Mouse (Mus musculus) WW6 (cell line): ENCODE results near the gene Znrf4.

Experiments
- DNase-seq: peaks from one replicate; pipeline ENCODE4 v3.0.0-alpha.2; 2013; ENCODE audit warnings: low read depth, low spot score

The Znrf4 gene

DNA sequence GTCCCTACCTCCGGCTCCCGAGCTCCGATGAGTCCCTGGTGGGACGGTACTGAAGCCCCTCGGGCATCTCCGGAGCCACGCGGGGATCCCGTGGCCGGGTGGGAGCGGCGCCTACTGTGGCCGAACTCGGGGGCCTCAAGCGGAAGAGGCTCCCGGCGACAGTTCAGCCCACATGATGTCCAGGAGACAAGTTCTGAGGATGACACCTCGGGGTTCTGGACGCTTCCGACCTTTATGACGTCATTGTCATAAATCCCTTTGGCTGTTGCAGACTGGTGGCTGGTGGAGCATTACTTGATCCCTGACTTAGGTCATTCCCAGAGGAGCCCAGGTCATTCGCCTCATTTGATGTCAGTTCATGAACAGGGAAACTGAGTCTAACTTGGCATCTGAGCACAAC, at the start of gene Znrf4:
Znrf4 (minus strand) TSS at position 122 of the 400 bp plus-strand sequence.
- no peak for DNase-seq

DNA sequence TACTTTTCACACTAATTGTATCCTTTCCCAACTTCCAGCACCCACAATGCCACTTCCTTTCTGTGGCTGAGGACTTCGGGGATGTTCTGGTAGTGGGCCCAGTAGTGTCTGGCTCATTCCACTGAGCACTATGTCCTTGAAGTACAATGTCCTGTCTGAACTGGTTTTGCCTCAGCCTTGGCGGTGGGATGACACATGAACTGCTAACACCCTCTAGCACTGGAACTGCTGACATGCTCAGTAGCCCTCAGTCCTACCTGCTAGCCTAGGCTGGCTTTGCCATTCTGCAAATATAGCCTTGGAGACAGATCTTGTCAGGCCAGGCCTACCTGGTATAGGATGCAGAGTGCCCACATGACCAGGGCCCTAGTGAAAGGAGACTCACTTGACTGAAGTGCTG, 49.6 kb upstream of the Znrf4 start:
- DNase-seq, result no peak

DNA sequence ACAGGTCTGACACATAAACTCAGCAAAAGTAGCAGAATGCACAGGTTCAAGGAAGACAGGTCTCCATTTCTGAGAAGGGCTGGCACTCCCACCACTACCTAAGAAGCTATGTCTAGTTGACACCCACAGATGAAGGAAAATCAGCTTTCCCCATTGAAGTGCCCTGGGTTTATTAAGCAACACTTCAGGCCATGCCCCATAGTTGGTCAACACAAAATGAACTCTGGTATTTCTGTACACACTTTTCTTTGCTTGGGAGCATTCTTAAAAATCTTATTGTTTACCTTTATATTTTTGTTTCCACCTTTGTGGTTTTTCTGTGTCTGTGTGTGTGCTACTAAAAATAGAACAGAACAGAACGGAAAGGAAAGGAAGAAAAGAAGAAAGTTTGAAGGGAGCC, 47.9 kb upstream of the Znrf4 start:
- no peak for DNase-seq

DNA sequence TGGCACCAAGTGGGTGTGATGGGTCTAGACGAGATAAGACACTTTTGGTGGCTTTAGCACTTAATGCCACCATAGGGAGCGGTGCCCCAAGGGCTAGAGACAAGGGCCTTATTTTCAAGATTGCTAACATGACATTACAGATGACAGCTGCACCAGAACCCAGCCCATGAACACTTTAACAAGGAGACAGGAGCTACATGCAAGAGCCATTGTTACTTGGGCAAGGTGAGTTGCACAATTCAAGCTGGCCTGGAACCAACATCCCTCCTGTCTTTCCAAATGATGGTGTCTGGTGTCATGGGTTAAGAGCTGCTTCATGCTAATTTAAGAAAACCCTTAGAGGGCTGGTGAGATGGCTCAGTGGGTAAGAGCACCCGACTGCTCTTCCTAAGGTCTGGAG, 47.2 kb upstream of the Znrf4 start:
- no peak for DNase-seq

DNA sequence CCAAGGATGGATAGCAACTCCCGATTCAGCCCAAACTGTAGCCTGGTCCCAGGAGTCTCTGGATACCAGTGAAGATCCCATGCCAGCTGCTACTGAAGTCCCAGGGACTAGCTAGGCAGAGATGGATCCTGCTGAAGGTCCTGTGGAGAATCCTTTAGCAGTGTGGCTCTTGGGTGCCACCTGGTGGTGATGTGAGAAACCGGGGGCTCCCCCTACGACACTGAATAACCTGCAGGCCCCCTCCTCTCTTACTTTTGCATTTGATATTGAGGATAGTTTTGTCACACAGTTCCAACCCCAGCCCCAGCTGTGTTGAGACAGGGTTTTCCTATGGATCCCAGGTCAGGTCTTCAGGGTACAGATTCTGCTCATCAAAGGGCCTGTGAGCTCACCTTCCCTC, 46.2 kb upstream of the Znrf4 start:
- no peak for DNase-seq

DNA sequence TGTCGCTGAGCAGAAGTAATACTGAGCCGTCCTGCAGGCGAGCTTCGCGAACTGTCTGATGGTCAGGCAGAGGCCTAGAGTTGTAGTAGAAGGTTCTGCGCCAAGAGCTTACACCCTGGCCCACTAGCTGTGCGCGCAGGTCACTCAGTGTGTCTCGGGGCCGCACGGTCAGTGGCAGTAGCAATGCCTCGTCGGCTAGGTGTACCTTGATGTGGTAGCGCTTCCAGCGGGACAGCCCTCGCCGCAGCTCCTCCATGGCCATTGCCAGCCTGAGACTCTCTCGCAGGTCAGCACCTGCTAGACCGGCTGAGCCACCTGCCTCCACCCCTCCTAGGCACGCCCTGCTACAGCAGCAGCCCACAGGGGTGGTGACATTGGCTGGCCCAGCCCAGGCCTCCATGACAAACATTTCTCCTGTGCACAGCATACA, 41.9 kb upstream of the Znrf4 start, which contains the start of gene Gm20219:
Gm20219 (minus strand) TSS at position 266 of the 430 bp plus-strand sequence.
- DNase-seq, result no peak

DNA sequence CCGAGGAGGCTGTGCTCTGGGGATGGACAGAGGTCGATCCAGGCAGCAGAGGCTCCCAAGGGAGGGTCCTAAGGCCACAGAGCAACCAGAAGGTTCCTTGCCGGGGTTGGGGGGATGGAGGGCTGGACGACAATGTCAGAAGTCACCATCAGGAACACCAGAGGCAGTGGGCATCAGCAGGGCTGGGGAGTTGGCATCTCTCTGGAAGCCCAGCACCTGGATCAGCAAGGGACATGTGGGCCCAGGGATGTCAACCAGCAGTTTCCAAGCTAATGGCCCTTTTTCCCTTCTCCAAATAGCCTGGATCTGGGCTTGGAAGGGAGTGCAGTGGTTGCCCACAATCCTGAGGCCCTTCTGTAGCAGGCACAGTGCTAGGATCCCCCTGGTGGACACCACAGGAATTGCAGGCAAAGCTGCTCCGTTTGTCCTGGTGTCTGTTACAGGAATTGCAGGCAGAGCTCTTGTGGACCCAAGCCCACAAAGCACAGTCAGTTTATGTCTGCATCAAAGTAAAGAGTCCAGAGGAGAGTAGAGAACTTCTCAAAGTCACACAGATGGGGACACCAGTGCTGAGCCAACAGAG, 40.6 kb upstream of the Znrf4 start:
- DNase-seq, result peak; percentile 75

DNA sequence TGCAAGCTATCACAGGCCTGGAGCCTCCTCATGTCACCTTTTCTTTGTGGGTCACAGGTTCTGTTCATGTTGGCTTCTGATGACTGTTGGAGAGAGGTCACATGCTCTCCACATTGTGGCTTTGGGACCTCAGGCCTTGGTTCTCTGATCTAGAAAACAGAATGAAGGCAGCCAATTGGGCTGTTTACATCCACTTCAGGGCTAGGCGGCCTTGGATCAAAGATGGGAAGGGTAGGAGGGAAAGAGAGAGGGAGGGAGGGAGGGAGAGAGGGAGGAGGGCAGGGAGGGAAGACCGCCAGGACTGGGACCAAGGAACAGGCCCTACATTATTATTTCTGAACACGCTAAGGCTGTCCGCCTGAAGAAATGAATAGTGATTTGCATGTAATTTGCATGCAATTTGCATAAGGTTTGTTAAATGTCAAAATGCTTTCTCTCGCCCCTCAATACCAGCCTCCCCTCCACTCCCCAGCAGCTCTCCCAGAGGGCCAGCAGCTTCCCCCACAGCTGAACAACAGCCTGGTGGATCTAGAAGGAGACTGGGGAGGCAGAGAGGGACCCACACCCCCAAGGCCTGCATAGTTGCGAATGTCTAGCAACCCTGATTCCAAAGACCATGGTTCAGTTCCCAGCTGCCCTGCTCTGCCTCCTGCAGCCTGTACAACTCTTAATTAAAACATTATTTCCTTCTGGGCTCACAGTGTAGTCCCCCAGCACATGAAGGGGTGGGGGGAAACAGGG, 39.8 kb upstream of the Znrf4 start:
- no peak for DNase-seq

DNA sequence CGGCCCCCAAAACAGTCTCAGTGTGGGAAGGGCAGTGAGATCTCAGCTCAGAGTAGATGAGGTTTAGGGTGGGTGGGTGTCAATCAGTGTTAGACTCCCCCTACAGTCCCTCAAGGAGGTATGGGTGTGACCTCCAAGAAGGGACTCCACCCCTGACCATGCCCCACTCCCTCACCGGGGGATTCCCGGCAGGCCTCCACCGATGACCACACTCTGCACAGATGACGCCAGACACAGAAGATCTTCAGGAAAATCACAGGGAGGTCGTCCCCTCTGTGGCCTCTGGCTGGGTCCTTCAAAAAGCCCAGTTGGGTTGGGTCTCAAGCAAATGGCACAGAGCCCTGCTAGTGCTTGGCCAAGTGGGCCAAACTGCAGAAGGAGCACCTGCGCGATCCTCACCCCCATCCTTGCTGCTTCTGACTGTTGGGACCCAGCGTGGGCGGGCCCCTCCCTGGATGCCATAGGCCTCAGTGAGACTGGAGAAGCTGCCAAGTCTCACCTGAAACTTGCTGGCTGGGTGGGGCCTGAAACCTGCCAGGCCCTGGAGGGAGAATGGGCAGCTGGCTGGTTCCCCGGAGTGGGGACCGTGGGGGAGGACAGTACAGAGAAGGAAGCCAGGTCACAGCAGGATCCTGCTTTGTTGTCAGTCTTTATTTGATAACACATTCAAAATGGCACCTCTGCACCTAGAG, 38.7 kb upstream of the Znrf4 start:
- DNase-seq, result no peak

DNA sequence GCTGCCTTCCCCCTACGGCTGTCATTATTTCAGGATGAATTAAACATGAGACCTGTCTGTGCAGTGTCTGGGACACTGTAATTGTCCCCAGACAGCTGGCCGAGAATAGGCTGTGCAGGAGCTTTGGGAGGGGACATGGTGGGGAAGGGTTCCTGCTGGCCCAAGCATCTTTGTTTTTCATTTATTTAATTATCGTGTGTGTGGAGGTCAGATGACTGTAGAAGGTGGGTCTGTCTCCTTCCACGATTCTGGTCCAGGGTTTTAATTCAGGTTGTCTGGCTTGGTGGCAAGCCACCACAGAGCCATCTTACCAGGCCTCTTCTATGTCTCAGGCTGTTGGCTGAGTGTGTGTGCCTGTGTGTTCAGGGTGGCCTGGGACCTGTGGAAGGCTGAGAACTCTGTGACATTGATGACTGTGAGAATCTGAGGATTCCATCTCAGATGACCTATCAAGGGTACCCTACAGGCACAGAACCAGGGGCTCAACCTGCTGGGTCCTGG, 36.4 kb upstream of the Znrf4 start:
- DNase-seq, result no peak

DNA sequence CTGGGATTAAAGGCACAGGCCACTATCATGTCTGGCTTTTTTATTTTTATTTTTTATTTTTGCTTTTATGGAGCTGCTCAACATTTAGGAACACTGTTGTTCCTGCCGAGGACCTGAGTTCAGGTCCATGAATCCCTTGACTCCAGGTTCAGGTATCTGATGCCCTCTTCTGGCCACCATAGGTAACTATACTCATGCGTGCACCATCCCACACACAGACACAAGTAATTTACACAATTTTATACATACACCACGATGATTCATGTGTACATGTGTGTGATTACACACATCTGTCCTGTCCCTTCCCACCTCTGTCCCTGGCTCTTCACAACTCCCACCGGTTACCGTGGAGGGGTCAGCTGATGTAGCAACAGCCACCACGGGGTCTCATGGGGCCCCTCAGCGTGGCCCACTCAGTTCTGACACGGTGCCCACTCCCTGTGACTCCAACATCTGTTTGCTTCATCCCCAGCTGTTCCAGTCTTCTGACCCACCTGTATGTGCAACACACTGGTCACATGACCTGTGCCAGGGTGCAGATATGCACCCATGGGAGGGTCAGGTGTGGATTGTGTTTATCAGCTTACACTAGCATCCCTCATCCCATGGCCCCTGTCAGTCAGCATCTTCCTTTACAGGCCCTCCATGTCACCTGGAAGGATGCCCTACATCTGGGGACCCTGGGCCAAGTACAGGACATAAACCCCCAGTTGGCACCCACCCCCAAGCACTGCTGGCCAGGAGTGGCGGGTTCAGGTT, 35.8 kb upstream of the Znrf4 start:
- DNase-seq, result no peak

DNA sequence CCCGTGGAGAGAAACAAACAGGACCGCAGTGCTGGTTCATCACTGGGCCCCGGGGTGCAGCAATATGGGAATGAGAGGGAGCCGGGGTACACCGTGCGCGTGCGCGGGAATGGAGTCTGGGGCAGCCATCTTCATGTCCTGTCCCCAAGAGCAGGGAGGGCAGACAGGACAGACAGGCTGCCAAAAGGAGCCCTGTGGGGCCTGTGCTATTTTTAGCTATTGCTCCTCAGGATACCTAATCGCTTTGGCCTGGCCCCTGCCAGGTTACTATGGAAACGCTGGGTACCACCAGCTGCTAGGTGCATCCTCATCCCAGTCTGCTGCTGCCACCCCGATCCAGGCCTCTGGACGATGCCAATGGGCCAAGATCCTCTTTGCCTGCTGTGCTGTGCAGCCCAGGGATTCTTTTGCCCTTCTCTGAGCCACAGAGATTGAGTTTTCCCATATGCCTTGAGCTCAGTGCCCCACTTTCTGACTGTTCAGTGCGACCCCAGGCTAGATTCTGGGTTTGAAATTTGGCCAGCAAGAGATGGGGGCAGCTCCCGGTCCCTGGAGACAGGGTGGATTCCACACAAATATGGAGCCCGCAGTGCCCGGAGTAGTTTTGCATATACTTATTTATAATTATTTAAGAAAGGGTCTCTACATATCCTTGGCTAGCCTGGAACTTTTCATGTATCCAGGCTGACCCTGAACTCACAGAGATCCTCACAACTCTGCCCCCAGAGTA, 35.0 kb upstream of the Znrf4 start:
- no peak for DNase-seq

DNA sequence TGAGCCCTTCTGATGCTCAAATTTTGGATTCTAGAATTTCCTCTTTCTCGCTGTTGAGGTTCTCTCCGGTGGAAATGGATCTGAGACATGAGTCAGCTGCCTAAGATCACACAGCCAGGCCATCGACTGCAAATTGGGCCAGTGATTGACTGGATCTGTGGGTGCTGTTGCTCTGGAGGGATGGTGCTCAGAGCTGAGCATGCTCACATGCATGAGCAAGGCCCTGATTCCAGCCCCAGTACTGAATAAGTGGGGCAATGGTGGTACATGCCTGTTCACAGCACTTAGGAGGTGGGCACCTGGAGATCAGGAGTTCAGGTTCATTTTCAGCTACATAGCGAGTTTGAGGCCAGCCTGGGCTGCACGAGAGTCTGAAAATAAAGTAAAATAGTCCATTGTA, 34.3 kb upstream of the Znrf4 start:
- DNase-seq, result no peak

DNA sequence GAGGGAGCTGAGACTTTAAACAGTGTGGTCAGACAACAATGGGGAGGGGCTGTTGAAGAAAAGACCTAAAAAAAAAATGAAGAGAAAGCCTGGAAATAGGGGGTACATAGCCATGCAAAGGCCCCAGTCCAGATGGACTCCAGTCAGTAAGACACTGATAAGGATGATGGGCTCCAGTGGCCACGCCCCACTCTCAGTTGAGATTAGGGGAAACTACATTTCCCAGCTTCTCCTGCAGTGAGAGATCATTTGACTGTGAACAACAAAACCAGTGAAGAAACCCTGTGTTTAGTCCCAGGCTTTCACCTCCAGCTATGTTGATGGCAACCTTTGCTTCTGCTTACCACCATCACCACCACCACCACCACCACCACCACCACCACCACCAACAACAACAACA, 33.7 kb upstream of the Znrf4 start:
- DNase-seq, result no peak

DNA sequence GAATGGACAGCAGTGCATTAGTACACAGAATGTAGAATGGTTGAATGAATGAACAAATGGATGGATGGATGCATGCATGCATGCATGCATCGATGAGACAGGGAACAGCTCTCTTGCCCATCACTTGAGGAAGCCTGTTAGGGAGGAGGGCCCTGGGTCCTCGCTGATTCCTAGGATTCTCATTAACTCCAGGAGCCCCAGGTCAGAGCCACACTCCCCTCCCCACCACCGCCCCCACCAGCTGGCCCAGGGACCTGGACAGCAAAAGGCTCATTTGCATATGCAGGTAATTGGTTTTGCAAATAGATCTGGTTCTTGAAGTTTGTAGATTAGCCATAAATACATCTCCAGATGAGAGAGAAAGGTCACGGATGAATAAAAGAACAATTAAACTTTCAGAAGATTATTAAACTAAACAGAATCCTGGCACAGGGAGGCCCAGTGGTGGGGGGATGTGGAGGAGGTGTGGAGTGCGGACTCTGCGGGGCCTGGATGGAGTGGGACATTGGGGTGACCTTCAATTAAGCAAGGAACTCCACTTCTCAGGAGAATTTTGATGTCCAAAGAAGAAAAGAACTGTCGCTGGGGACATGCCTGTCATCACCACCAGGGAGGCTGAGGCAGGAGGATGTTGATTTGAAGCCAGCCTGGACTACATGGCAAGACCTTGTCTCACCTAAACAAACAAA, 32.6 kb upstream of the Znrf4 start:
- DNase-seq, result no peak

DNA sequence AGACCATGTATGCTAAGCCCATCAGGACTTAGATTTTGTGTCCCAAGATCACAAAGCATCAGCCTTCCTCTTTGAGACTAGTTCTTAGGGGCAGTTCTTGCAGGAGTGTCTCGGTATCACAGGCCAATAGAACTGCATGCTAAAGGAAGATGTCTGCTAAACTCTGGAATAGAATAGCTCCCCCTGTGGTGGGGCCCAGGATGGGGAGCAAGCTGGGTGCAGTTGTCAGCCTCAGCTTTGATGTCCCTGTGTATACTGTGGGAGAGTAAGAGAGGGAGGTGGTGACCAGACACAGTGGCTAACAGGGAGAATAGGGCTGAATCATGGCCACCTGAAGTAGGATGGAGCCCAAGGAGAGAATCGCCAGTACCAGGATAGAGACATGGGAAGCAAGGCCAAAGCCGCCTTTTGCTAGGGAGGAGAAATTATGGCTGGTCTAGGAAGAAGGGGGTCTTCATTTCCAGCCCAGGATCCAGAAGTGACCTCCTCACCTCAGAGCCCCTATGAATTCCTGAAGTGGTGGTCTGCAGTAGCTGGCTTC, 31.5 kb upstream of the Znrf4 start:
- DNase-seq, result no peak

DNA sequence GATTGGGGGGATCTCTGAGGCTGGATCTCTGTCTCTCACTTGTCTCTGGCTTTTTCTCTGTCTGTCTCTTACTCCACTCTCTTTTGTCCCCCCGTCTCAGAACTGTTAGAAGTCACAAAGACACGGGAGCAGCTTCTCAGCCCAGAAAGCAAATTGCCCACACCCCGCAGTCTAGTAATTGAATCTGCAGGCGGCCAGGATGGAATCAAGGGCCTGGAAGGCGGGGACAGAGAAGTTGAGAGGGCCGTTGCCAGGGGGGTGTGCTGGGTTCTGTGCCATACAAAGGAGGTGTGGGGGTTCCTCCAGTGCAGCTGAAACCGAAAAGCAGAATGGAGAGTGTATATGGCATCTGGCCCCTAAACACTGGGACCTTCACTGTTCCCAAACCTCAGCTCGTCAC, 30.5 kb upstream of the Znrf4 start:
- DNase-seq, result no peak

DNA sequence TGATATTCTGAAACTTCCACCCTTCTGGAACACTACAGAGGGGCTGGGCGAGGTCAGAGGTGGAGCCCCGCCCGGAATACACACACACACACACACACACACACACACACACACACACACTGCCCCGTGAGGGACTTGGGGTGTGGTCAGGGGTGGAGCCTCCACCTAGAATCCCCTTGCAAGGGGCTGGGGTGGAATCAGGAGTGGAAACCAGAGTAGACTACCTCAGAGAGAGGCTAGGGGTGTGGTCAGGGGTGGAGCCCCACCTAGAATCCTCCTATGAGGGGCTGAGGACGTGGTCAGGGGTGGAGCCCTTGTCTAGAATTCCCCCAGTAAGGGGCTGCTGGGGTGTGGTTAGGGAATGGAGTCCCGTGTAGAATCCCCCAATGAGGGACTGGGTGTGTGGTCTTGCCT, 28.3 kb upstream of the Znrf4 start:
- DNase-seq, result no peak

DNA sequence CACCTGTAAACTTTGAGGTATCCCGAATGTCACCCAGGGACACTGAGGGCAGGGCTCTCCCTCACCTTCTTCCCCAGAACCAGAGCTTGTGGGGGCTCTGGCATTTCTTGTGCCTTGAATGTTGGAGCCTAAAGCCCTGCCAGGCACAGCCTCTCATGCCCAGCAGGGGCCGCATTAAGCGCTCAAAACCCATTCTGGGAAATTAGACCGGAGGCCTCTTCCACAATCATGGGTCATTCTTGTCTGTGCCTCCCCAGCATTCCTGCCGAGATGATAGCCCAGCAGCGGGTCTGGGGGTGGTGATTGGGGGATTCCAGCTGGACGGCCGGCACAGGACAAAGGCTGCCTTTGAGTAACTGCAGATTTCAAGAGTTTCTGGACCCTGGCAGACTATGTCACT, 25.7 kb upstream of the Znrf4 start:
- DNase-seq, result no peak

DNA sequence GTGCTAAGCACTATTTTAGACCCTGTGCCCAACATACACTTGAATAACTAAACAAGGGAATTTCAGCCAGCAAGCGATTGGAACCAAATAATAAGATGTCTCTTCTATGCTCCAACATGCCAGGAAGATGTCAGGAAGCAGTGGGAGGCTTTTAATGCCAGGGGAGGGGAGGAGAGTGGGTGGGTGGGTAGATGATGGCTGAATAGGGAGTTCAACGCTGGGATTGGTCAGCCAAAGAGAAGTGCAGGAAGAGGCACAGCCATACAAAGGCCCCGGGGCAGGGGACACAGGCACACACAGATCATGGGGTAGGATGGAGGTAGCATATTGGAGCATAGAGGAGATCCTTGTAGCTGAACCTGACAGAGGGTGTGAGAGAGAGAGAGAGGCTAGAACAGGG, 24.6 kb upstream of the Znrf4 start:
- DNase-seq, result no peak
